Mouse (Mus musculus) gastrocnemius, postnatal 25 days (tissue): ENCODE results near the gene Tmem14c. TPM values are rescaled to one million over a fixed set of nuclear protein-coding genes. Genes with fewer than 3 reads are reported as not detected.

Experiments
- DNase-seq: peaks from one replicate; pipeline ENCODE4 v3.0.0; 2022
- total RNA-seq, 2 experiments: library from RNA; stranded (reverse); gene quantifications; 1 replicate in 1 of 2; 2 replicates in 1 of 2; pipeline ENCODE4 v1.2.3; 2021

Gene Tmem14c
- total RNA-seq, 2 experiments from 2014 or later: 80.7 to 82.9 TPM

DNA sequence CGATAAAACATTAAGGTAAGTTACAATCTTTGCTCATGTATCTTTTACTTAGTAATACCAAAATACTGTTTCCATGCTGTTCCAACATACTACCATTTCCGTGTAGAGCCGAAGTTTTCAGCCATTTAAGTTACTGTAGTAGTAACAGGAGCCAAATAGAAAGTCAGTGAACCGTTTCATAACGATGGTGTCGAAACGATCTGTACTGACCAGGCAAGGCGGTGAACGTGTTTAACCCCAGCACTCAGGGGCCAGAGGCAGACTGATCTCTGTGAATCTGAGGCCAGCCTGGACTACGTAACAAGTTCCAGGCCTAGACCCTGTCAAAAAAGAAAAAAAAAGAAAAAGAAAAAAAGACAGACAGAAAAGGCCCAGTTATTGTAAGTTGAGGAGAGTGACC is 7.8 kb upstream of the Tmem14c start:
- DNase-seq: no peak

DNA sequence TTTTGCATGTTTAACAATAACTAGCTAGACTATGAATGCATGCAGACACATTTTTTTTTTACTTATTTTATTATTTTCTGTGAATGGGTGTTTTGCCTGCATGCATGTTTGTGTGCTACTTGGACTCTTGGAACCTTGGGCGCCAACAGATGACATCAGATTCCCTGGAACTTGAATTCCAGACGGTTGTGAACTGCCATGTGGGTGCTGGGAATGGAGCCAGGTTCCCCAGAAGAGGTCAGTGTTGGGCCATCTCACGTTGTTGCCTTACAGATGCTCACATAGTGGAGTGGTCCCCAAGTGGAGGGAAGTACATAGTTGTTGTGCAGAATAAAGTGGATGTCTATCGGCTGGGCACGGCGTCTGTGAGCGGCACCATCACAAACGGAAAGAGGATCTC is 7.1 kb upstream of the Tmem14c start:
- DNase-seq: no peak

DNA sequence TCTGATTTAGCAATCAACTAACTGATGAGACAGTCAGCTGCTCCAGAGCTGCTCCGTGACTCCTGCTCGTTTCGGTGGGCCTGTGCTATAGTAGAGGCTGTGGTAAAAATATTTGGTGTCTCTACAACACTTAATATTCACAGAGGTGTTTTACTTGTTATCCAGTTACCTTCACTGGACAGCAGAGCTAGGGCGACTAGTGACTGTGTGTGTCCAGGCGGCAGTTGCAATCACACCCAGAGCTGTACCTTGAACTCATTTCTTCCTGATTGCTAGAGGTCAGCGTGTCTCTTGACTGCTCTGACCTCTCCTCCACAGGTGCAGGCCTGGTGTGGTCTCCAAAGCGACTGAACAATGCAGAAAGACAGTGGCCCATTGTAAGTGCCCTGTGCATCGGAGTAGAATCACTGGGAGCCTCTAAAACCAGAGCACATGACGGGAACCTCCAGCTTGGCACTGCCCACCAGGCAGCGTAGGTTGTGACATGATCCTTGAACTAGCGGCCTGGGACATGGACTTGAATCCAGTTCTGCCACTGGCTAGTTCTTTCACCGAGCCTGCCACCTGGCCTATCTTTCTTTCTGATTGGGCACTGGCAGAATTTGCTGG is 809 bp downstream of the Tmem14c start:
- DNase-seq: no peak

DNA sequence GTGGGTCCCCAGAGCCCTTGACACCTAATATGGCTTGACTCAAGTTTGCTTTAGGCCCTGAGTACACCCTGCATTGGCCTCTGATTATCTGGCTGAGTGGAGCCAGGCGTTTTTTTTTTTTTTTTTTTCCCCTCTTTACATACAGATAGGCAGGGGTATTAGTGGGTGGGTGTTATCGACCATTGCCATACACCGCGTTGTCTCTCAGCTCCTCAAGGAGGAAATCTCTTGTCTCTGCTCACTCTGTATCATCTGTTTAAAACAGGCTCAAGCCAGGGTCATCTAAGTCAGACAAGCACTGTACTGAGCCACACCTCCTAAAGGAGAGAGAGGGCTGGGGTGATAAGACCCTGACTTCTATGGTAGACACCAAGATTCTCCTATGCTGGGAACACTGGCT is 1.7 kb downstream of the Tmem14c start:
- DNase-seq: no peak

DNA sequence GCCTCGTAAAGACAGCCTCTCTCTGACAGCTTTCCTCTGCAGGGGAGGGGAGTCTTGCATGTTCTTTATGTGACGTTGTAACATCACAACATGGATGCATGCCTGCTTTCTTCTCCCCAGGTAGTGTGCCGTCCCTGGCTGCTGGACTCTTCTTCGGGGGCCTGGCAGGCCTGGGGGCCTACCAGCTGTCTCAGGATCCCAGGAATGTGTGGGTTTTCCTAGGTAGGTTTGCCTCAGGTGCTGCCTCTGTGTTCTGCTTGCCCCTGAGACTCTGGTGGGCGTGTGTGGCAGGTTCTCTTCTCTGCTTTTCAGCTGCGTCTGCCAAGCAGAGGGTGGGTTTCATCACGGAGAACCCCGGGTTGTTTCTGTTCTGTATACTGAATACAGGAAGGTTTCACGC is 2.1 kb downstream of the Tmem14c start:
- DNase-seq: no peak

DNA sequence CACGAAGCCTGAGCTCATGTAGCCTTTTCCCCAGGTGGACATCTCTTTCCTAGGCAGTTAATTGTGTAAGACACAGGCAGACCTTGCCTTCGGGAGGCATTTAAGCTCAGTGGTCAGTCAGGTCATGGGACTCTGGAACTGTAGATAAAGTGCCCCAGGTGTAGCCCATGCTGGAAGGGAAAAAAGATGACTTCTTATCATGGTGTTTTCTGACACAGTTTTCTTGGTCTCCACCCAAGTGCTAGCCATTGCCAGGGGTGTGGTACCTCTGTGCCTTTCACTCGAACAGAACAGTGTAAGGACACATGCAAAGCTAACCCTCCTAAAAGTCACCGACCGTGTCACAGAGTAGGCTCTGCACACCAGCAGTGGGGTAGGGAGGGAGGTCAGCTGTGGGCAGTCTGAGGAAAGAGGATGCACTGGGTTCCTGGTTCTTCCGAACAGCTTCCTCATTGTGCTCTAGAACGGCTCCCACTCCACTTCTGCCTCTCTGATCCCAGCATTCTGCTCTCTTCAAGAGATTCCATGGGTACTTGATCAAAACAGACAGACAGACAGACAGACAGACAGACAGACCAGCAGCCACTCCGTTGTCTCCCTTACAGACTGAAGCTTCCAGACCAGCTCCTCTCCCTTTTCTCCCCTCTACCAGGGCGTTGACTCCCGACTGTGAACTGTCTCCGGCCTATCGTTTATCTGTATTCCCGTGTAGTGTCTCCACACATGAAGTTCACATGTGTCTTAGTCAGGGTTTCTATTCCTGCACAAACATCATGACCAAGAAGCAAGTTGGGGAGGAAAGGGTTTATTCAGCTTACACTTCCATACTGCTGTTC is 2.9 kb downstream of the Tmem14c start:
- no peak for DNase-seq

DNA sequence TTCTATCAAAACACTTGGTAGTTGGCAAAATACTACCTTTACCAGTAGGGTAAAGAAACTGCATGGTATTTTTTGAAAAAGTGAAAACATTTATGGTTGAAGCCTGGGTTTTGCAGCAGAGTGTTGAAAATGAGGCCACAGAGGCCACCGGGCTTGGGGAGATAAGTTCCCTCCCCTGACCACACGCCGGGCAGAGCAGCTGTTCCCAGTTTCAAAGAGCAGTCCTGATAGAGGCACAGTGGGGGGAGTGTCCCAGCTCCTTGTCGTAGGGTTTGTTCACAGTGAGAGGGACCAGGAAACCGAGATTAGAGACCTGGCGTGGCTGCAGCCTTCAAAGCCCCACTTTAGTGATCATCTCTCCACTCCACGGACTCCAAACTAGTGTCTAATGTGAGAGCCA is 4.4 kb downstream of the Tmem14c start:
- DNase-seq: no peak

DNA sequence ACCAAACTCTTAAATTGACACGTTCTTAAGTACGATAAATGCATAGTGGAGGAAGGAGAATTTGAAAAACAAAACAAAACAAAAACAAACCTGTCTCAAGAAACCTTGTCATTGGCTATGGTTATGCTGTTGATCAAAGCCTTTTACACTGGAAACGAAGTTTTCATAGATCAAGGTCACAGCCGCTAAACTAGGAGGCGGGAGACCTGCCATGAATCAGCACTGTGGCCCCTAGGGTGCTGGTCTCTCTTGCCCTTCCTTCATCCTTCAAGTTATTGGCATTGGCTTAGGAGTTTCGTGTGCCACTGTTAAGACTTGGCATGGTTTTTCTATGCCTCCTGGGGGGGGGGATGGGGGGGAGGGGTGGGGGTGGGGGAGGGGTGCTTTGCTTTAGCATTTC is 5.5 kb downstream of the Tmem14c start:
- DNase-seq: no peak

DNA sequence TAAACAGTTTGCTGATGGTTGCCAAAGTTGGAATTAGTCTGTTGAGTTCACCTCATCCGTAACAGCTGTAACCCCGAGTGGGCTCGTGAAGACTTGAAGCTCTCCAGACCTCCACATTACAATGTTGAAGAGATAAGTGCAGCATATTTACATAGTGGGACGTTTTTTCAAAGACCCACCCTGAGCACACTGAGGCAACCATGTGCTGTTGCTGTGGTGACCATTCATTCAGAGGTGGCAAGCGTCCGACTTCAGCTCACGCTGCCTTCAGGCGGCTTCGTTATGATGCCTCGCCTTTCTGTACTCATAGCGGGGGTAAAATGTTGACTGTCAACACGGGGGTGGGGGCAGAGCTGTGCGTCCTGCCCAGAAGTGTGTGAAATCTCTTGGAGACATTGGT is 6.0 kb downstream of the Tmem14c start:
- no peak for DNase-seq

DNA sequence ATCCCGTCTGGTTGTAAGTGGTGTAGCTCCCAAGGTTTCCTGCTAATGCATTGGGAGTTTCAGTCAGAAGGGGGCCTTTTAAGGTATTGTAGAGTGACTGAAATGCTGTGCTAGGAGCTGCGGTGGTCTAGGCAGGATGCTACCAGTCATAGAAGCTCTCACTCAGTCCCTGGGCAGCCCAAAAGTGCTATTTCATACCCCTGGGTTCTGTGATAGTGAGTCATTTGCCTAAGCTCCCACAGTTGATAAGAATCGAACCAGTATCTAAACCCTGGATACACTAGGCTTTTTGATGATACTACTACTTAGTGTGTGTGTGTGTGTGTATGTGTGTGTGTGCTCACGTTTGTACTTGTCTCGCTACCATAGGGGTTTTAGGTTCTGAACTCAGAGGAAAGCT is 14.0 kb downstream of the Tmem14c start:
- DNase-seq: no peak

DNA sequence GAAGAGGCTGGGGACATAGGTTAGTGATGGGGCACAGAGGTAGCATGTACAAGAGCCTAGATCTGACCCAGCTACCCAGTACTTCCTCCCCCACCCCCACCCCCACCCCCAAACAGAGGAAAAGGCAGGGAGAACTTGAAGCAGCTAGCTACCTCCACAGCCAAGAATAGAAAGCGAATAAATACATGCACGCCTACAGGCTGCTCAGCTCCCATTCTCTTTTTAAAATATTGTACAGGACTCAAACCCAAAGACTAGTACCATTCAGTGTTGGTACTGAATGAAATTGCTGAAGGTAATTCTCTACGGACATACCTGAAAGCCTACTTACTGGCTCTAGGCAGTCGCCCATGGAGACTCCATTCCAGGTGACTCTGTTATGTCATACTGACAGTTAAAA is 26.4 kb downstream of the Tmem14c start:
- DNase-seq: no peak

DNA sequence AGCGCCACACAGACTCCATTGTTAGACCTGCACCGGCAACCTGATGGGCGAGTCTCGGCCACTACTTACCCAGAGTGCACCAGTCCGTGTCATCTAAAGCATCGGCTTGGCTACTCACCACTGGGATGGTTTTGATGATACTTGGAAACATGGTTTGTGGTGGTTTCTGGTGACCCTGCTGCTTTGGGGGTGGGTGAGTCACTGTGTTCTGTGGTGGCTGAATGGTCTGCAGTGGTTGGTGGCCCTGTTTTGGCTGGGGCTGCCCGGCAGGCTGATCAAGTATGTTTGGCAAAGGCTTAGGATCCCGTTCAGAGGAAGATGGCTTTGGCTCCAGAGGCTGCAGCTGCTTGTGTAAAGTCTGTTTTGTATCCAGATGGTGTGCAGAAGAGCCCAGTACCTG is 29.8 kb downstream of the Tmem14c start:
- no peak for DNase-seq

DNA sequence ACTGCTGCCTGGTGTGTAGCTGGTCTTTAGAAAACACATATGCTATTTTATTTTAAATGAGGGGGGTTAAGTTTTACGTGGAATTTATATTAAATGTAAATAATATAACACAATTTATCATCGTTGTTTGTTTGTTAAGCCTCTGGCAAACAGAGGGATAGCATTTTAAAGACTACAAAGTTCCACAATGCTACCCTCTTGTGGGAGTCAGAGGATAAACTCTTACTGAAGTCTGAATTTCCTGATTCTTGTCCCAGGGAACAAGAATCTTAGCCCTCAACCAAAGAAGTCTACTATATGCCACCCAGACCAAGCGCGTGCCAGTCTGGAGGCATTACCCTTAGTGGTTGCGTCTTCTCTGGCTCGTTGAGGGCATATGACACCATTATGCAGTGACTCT is 31.2 kb downstream of the Tmem14c start:
- no peak for DNase-seq

DNA sequence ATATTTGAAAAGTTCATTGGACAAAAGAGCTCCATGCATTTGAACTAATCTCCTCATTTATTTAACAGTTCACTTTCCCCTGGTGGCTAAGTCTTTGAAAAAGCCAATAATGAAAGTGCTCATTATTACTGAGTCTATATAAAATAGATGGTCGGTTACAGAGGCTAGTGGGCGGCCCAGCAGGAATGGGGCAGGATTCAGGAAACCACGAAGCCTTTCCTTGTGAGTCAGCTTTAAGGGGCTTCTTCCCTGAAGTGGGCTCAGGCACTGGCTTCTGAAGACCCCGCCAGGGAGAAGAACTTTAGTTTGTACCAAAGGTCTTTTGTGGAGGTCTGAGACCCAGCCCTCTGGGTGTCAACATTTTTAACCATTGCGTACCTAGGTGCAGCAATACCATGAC is 35.9 kb downstream of the Tmem14c start:
- DNase-seq: no peak

DNA sequence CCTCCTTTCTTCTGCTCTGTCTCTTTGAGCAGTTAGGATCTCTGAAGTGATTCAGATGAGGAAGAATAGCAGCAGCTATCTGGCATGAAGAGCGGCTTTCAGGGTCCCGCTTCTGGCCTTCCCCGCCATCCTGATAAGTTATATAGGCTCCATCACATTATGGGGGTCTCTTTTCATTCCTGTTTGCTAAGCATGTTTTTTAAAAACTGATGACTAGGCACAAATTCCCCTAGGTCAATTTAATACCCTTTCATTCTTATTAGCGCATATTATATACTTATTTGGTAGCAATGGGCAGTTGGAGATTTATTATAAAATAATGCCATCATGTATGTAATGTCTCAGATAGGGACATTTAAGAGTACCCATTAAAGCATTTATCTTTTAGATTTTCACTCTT is 51.5 kb downstream of the Tmem14c start:
- DNase-seq: no peak

DNA sequence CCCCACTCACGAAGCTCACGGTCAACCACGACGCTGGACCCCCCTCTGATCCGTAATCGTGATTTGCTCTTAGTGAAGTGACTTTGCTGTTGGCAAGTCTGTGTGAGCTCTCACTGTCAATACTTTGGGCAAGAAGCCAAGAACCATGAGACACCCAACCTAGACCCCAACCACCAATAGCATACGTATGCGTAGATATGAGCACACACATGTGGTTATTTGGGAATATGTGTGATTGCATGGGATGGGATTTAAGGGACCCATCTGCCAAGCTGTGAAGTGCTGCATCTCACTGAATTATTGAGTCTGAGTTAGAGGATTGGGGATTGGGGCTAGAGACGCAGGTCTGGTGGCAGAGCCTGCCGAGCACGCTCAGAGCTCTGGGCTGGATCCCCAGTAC is 55.5 kb downstream of the Tmem14c start:
- no peak for DNase-seq

Other genes with a start within 250 kb of the Tmem14c start
- 1 to 10 TPM; 4.9 to 5.3 TPM for gene Gcnt2, start 156.5 kb upstream of the Tmem14c start, total RNA-seq
- 10 to 100 TPM; 24.5 to 26.3 TPM for gene Pak1ip1, start 15.3 kb upstream of the Tmem14c start, total RNA-seq
- gene Mak, start 63.4 kb downstream of the Tmem14c start, total RNA-seq: not detected
- not detected for gene Gcm2, start 94.7 kb downstream of the Tmem14c start, total RNA-seq
- under 1 TPM in 1 of 2 experiments, not detected in 1; 0.13 TPM for gene Sycp2l, start 98.0 kb downstream of the Tmem14c start, total RNA-seq
- gene Elovl2, start 204.1 kb downstream of the Tmem14c start, total RNA-seq: not detected
- gene Smim13, start 233.6 kb downstream of the Tmem14c start, total RNA-seq: 10 to 100 TPM; 34.8 to 37.1 TPM